Mouse (Mus musculus): ENCODE data around the gene Slc25a18. TPM values are rescaled to one million over a fixed set of nuclear protein-coding genes. Genes with fewer than 3 reads are reported as not detected.

Slc25a18 gene
- polyA plus RNA-seq, 1 experiment: 0.07 TPM

DNA sequence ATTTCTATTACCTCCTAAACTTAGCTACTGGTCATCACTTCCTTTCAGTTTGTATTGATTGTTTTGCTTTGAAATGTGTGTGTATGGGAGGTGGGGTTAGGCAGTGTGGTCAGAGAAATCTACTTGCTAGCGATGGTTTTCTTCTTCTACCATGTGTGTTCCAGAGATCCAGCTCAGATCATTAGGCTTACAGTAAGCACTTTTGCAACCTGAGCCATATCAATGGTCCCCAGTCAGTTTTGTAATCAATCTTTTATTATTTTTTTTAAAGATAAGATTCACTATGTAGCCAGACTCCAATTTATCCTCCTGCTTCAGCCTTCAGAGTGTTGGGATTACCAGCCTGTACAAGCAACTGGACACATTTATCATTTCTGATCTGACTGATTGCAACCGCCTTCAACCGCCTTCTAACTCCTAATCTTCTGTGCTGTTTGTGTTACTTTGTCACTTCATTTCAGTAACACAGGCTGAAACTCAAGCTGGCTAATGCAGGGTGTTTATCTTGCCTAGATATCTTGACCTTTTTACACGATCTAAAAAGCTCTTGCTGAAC lies 61.5 kb downstream of the Slc25a18 start:
- Histone ChIP-seq H3K79me2 (ENCODE audit: control insufficient read depth, insufficient read depth) (peaks cover 36% of the 10 kb centered on the region), H3K4me2 (ENCODE audit: low read depth) (no peak overlapping the region), H3K4me3 (peak overlapping the region; percentile 87), H3K36me3 (ENCODE audit: control insufficient read depth, insufficient read depth) (no peaks in the 10 kb centered on the region), H3K27me3 (ENCODE audit: control insufficient read depth, insufficient read depth, insufficient read length) (no peaks in the 10 kb centered on the region), H3ac (ENCODE audit: control insufficient read depth, insufficient read length) (no peak overlapping the region)
- TF ChIP-seq CEBPB (IDR thresholded peaks at IDR 0.05; ENCODE audit: insufficient read depth, poor library complexity, severe bottlenecking) (no peak), SRF (IDR thresholded peaks at IDR 0.05; ENCODE audit: control insufficient read depth, insufficient read length, low read depth) (no peak), POLR2AphosphoS2 (IDR thresholded peaks at IDR 0.05; ENCODE audit: insufficient read length, low read depth) (no peak), MAX (IDR thresholded peaks at IDR 0.05; ENCODE audit: low read depth) (no peak), TCF12 (IDR thresholded peaks at IDR 0.05; ENCODE audit: insufficient read depth, poor library complexity, severe bottlenecking) (no peak), E2F4 (IDR thresholded peaks at IDR 0.05; ENCODE audit: insufficient read depth) (no peak), MYOD1 (IDR thresholded peaks at IDR 0.05; ENCODE audit: control insufficient read depth in 1 of 3, insufficient read length in 2 of 3, low read depth in 2 of 3) (no peak), POLR2A (IDR thresholded peaks at IDR 0.05; ENCODE audit: insufficient read length, low read depth) (no peak)

DNA sequence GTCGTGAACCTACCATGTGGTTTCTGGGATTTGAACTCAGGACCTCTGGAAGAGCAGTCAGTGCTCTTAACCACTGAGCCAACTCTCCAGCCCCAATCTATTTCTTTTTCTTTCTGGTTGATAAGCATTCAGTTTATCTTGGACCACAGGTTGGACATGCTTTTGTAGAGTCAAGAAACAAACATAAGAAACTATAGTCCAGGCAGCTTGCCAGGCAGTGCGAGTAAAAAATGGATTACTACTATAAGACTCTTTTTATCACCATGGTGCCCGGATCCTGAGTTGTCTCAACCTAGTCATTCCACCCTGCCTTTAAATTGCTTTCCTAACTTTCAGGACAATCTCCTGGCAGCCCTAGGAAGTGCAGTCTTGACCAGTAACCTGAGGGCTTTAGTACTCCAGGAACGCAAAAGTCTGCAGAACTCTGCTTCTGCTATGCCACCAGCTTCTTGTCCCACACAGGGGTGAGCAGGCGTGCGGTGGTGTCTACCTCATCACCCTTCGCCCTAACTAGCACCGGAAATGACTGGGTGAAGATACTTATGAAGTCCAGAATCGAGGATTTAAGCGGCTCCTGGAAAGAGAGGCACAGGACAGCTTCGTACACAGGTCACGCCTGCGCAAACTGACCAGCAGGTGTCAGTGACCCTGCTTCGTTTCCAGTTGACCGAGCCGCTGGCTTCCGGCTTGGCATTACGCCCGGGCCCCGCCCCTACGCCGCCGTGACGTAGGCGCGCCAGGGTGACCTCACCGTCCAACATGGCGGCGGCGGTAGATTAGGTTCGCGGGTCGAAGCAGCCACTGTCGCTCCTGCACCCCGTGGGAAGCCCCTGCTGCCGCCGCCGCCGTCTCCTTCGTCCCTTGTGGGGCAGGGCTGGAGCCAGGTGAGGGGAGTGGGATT lies 62.3 kb downstream of the Slc25a18 start, which contains the start of gene Bcl2l13:
TSS of gene Bcl2l13 (plus strand) at position 739 of the 901 bp plus-strand sequence.
- Histone ChIP-seq H3K27me3 (ENCODE audit: control insufficient read depth, insufficient read depth, insufficient read length) (no peaks in the 10 kb centered on the region), H3K4me3 (peak within 1 kb of the TSS; percentile 87), H3K79me2 (ENCODE audit: control insufficient read depth, insufficient read depth) (peaks cover 45% of the 10 kb centered on the region), H3K36me3 (ENCODE audit: control insufficient read depth, insufficient read depth) (no peaks in the 10 kb centered on the region), H3ac (ENCODE audit: control insufficient read depth, insufficient read length) (peak within 1 kb of the TSS; percentile 67), H3K4me2 (ENCODE audit: low read depth) (peak within 1 kb of the TSS; percentile 87)
- TF ChIP-seq POLR2A (IDR thresholded peaks at IDR 0.05; ENCODE audit: insufficient read length, low read depth) (peak; percentile 92), REST (IDR thresholded peaks at IDR 0.05; ENCODE audit: insufficient read depth, insufficient read length) (peak; percentile 60), CEBPB (IDR thresholded peaks at IDR 0.05; ENCODE audit: insufficient read depth, poor library complexity, severe bottlenecking) (no peak), TCF3 (IDR thresholded peaks at IDR 0.05; ENCODE audit: insufficient read length, low read depth) (peak; percentile 1), TCF12 (IDR thresholded peaks at IDR 0.05; ENCODE audit: insufficient read depth, poor library complexity, severe bottlenecking) (no peak), MYOD1 (IDR thresholded peaks at IDR 0.05; ENCODE audit: control insufficient read depth in 1 of 3, insufficient read length in 2 of 3, low read depth in 2 of 3) (peak in 1 of 3 experiments; percentile 75), MAX (IDR thresholded peaks at IDR 0.05; ENCODE audit: low read depth) (no peak), USF1 (IDR thresholded peaks at IDR 0.05; ENCODE audit: low read depth) (no peak), MYOG (IDR thresholded peaks at IDR 0.05; ENCODE audit: control insufficient read depth in 1 of 3, insufficient read depth in 1 of 3, insufficient read length in 2 of 3, low read depth in 2 of 3) (peak in 1 of 3 experiments; percentile 66), E2F4 (IDR thresholded peaks at IDR 0.05; ENCODE audit: insufficient read depth) (no peak), SRF (IDR thresholded peaks at IDR 0.05; ENCODE audit: control insufficient read depth, insufficient read length, low read depth) (peak; percentile 44), POLR2AphosphoS2 (IDR thresholded peaks at IDR 0.05; ENCODE audit: insufficient read length, low read depth) (peak; percentile 92)

DNA sequence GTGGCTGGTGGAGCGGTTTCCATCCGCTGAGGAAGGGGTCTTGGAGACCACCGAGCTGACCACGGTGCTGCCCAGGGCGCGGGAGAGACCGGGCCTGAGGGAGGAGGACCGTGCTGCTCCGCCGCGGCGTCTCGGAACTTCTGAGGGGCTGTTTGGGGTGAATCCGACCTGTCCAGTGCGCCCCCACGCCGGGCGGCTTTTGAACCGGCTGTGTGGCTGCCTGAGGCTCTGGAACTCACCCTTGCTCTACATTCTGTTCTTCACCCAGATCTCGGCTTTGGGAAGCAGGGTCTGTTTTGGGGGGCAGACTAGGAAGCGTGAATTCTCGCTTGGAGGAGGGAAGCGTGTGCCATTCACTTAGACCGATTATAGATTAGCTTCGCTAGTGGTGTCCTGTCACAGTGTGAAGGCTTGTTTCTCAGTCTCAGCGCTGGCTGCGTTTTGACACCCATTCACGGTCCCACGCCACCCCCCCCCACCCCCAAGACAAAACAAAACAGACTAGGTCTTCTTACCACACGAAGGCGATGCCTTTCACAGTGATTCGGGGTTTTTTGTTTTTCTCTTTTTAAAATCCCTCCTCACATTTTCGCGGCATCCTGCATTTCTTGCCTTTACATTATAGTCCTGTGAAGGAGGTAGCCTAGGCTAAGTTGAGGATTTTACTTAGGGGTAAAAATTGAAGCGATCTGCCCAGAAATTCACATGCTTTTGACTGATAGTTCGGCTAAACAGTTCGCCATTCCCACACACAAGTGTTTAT lies 63.2 kb downstream of the Slc25a18 start:
- Histone ChIP-seq H3K4me3 (peak overlapping the region; percentile 87), H3K79me2 (ENCODE audit: control insufficient read depth, insufficient read depth) (peaks cover 50% of the 10 kb centered on the region), H3ac (ENCODE audit: control insufficient read depth, insufficient read length) (peak overlapping the region; percentile 67), H3K36me3 (ENCODE audit: control insufficient read depth, insufficient read depth) (no peaks in the 10 kb centered on the region), H3K4me2 (ENCODE audit: low read depth) (peak overlapping the region; percentile 87), H3K27me3 (ENCODE audit: control insufficient read depth, insufficient read depth, insufficient read length) (no peaks in the 10 kb centered on the region)
- TF ChIP-seq USF1 (IDR thresholded peaks at IDR 0.05; ENCODE audit: low read depth) (no peak), MYOD1 (IDR thresholded peaks at IDR 0.05; ENCODE audit: control insufficient read depth in 1 of 3, insufficient read length in 2 of 3, low read depth in 2 of 3) (no peak), E2F4 (IDR thresholded peaks at IDR 0.05; ENCODE audit: insufficient read depth) (no peak), REST (IDR thresholded peaks at IDR 0.05; ENCODE audit: insufficient read depth, insufficient read length) (no peak), TCF3 (IDR thresholded peaks at IDR 0.05; ENCODE audit: insufficient read length, low read depth) (no peak), SRF (IDR thresholded peaks at IDR 0.05; ENCODE audit: control insufficient read depth, insufficient read length, low read depth) (no peak), POLR2A (IDR thresholded peaks at IDR 0.05; ENCODE audit: insufficient read length, low read depth) (no peak), TCF12 (IDR thresholded peaks at IDR 0.05; ENCODE audit: insufficient read depth, poor library complexity, severe bottlenecking) (no peak), MAX (IDR thresholded peaks at IDR 0.05; ENCODE audit: low read depth) (no peak), POLR2AphosphoS2 (IDR thresholded peaks at IDR 0.05; ENCODE audit: insufficient read length, low read depth) (no peak)

DNA sequence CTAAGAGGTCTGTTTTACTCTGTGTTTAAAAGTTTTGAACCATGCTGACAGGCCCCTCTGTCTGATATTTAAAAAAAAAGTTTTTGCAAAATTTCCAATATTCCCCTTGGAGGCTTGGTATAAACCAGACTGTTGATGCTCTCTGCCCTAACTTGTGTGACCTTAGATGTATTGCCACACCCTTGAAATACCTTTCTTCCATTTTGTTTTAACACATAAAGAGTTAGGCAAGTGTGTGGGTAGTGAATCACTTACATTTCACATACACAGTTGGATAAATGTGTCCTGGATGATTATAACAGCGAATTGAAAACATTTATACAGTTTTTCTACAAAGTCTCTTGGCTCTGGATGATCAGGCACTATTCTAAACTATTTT lies 63.8 kb downstream of the Slc25a18 start:
- H3K4me2 ChIP-seq (ENCODE audit: low read depth): peak overlapping the region; percentile 87
- no peaks in the 10 kb centered on the region for H3K36me3 ChIP-seq (ENCODE audit: control insufficient read depth, insufficient read depth)
- H3K27me3 ChIP-seq (ENCODE audit: control insufficient read depth, insufficient read depth, insufficient read length): no peaks in the 10 kb centered on the region
- no peak overlapping the region for H3ac ChIP-seq (ENCODE audit: control insufficient read depth, insufficient read length)
- H3K4me3 ChIP-seq: peak overlapping the region; percentile 87
- peaks cover 56% of the 10 kb centered on the region for H3K79me2 ChIP-seq (ENCODE audit: control insufficient read depth, insufficient read depth)
- TF ChIP-seq CEBPB (IDR thresholded peaks at IDR 0.05; ENCODE audit: insufficient read depth, poor library complexity, severe bottlenecking) (0 out of 2 replicates have a peak, but pooled peaks have one; percentile 7), MAX (IDR thresholded peaks at IDR 0.05; ENCODE audit: low read depth) (no peak)
